Mouse (Mus musculus): Measurements from ENCODE around the gene Hectd1. TPM values are rescaled to one million over a fixed set of nuclear protein-coding genes. Genes with fewer than 3 reads are reported as not detected.

The Hectd1 gene
- total and polyA plus RNA-seq, 2 experiments from 2014 or later = 28.0 to 67.1 TPM

DNA sequence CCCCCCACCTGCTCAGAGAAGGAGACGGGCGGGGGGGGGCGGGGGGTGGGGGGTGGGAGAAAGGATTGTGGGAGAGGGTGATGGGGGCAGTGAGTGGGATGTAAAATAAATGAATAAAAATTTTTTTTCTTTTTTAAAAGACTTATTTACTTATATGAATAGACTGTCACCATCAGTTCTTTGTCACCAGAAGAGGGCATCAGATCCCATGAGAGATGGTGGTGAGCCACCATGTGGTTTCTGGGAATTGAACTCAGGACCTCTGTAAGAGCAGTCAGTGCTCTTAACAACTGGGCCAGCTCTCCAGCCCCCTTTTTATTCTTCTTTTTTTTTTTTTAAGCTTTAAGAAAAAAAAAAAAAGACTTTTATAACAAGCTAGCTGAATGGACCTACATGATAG lies 7.1 kb downstream of the Hectd1 start:
- Histone ChIP-seq H3K4me1 (ENCODE audit: insufficient read depth, low read length) (no peaks in the 10 kb centered on the region), H3K27ac (no peak overlapping the region), H3K4me2 (ENCODE audit: low read depth, low read length) (no peak overlapping the region), H3K9me3 (ENCODE audit: low read length) (no peaks in the 10 kb centered on the region), H3K36me3 (ENCODE audit: insufficient read depth, low read length) (0 out of 2 replicates have a peak, but pooled peaks cover 4% of the 10 kb centered on the region), H3K4me3 (ENCODE audit: low read length) (no peak overlapping the region), H3K27me3 (ENCODE audit: insufficient read depth, low read length) (no peaks in the 10 kb centered on the region), H3K9ac (replicated peaks; ENCODE audit: low read length) (no peak overlapping the region)
- 79% methylated on average over 3 of the region's 3 CpGs for WGBS
- no peak for TF ChIP-seq CTCF (IDR thresholded peaks at IDR 0.05; ENCODE audit: low read depth)
- ATAC-seq (no peak), DNase-seq (ENCODE audit: low spot score) (no peak)

DNA sequence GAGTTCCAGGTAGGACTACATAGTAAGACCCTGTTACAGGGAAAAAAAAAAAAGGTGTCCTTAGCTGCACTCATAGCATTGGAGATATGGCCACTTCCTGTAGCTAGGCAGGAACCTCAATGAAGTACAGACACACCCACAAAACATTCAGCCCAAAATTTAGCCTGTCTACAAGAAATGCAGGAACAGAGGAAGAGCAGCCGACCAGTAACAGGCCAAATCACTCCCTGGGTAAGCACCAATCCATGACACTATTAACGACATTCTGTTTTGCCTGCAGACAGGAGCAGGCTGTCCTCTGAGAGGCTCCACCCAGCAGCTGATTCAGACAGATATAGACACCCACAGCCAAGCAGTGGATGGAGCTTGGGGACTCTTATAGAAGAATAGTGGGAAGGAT lies 8.1 kb downstream of the Hectd1 start:
- ATAC-seq = no peak
- Histone ChIP-seq H3K9ac (replicated peaks; ENCODE audit: low read length) (no peak overlapping the region), H3K27ac (no peak overlapping the region), H3K4me3 (ENCODE audit: low read length) (no peak overlapping the region), H3K4me1 (ENCODE audit: insufficient read depth, low read length) (no peaks in the 10 kb centered on the region), H3K36me3 (ENCODE audit: insufficient read depth, low read length) (0 out of 2 replicates have a peak, but pooled peaks cover 4% of the 10 kb centered on the region), H3K9me3 (ENCODE audit: low read length) (no peaks in the 10 kb centered on the region), H3K27me3 (ENCODE audit: insufficient read depth, low read length) (no peaks in the 10 kb centered on the region), H3K4me2 (ENCODE audit: low read depth, low read length) (no peak overlapping the region)
- DNase-seq (ENCODE audit: low spot score) = no peak
- 56% methylated on average over 2 of the region's 2 CpGs for WGBS
- TF ChIP-seq CTCF (IDR thresholded peaks at IDR 0.05; ENCODE audit: low read depth) = no peak

DNA sequence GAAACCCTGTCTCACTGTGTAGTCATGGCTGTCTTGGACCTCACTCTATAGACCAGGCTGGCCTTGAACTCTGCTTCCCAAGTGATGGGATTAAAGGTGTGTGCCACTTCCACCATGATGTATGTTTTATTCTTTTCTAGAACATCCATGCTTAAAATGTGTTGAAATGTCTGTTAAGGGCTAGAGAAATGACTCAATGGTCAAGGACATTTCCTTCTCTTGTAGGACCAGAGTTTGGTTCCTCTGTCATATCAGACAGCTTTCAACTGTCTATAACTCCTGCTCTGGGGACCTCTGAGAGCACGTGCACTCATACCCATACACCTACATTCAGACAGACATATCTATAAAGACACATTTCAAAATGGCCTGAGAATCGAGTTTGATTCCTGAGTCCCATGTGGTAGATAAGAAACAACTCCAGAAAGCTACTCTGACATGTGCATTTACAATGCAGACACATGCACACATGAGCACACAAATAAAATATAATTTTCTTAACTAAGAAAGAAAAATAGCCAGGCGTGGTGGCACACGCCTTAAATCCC lies 9.3 kb downstream of the Hectd1 start:
- no peak overlapping the region for H3K9ac ChIP-seq (replicated peaks; ENCODE audit: low read length)
- 92% methylated on average over 4 of the region's 4 CpGs for WGBS
- no peak for TF ChIP-seq CTCF (IDR thresholded peaks at IDR 0.05; ENCODE audit: low read depth)
- ATAC-seq = no peak
- no peak overlapping the region for H3K27ac ChIP-seq
- no peak for DNase-seq (ENCODE audit: low spot score)
- no peaks in the 10 kb centered on the region for H3K27me3 ChIP-seq (ENCODE audit: insufficient read depth, low read length)
- H3K9me3 ChIP-seq (ENCODE audit: low read length) = no peaks in the 10 kb centered on the region
- H3K4me3 ChIP-seq (ENCODE audit: low read length) = no peak overlapping the region
- no peaks in the 10 kb centered on the region for H3K4me1 ChIP-seq (ENCODE audit: insufficient read depth, low read length)
- H3K4me2 ChIP-seq (ENCODE audit: low read depth, low read length) = no peak overlapping the region
- 0 out of 2 replicates have a peak, but pooled peaks cover 3% of the 10 kb centered on the region for H3K36me3 ChIP-seq (ENCODE audit: insufficient read depth, low read length)

DNA sequence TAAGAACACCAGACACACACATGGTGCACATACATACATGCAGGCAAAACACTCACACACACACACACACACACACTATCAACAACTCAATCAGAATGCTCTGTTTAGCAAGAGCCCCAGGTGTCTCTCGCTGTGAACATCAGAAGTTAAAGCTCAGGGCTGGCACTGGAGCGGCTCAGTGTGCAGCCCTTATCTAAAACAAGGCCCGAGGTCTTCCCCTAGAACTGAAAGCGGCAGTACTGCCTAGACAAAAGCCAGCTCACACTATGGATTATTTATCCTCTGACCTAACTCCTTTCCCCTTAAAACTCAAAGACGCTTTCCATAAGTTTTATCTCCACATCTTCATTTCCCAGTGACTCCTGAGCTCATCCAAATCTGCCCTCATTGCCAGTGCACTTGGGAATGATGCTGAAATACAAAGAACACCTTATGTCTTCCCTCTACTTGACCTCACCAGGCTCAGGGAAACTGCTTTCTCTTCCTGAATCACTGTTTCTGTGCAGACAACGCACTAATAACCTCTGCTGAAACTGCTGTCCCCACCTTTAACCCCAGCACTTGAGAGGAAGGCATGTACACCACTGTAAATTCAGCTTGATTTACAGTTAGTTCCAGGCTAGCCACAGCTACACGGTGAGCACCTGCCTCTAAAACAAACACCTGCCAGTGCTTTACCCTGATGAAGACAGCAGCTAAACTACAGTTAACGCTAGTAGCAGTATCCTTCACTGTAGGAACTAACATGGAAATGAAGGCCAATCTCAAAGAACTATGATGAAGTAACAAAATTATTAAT lies 11.3 kb downstream of the Hectd1 start:
- H3K4me3 ChIP-seq (ENCODE audit: low read length) = no peak overlapping the region
- no peaks in the 10 kb centered on the region for H3K9me3 ChIP-seq (ENCODE audit: low read length)
- WGBS = 81% methylated on average over 8 of the region's 8 CpGs
- no peak overlapping the region for H3K9ac ChIP-seq (replicated peaks; ENCODE audit: low read length)
- no peaks in the 10 kb centered on the region for H3K4me1 ChIP-seq (ENCODE audit: insufficient read depth, low read length)
- no peaks in the 10 kb centered on the region for H3K27me3 ChIP-seq (ENCODE audit: insufficient read depth, low read length)
- no peaks in the 10 kb centered on the region for H3K36me3 ChIP-seq (ENCODE audit: insufficient read depth, low read length)
- DNase-seq (ENCODE audit: low spot score) = no peak
- H3K4me2 ChIP-seq (ENCODE audit: low read depth, low read length) = no peak overlapping the region
- H3K27ac ChIP-seq = no peak overlapping the region
- no peak for TF ChIP-seq CTCF (IDR thresholded peaks at IDR 0.05; ENCODE audit: low read depth)
- no peak for ATAC-seq

DNA sequence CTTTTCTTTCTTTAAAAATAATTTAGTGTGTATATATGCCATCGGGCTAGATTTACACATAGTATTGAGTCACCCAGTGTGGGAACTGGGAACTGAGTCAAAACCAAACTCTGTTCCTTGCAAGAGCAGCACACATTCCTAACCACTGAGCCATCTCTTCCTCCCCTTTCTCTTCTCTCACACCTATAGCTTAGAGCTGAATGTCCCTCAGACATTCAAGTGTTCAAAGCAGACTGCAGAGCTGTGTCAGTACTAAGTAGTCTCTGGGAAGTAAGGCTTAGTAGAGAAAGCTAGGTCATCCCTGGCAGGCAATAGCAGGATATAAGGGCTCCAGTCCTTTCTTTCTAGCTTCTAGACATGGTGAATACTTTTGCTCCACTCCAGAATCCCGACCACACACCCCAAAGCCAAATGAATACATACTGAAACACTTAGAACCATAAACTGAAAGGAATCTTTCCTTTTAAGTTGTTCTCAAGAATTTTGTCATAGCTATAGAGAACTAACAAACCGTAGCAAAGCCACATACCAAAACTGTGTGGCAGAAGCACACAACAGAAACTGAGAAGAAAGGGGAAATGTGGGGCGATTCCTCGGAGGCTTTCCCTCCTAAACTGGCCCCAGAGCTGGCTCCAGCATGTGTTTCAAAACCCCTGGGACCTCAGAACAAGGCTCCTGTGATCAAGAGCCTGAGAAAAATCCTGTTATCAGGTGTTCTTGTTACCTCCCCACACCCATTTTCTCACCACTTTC lies 17.8 kb downstream of the Hectd1 start:
- Histone ChIP-seq H3K4me3 (ENCODE audit: low read length) (no peak overlapping the region), H3K27ac (no peak overlapping the region), H3K27me3 (ENCODE audit: insufficient read depth, low read length) (no peaks in the 10 kb centered on the region), H3K9ac (replicated peaks; ENCODE audit: low read length) (no peak overlapping the region), H3K36me3 (ENCODE audit: insufficient read depth, low read length) (no peaks in the 10 kb centered on the region), H3K9me3 (ENCODE audit: low read length) (no peaks in the 10 kb centered on the region), H3K4me1 (ENCODE audit: insufficient read depth, low read length) (no peaks in the 10 kb centered on the region), H3K4me2 (ENCODE audit: low read depth, low read length) (no peak overlapping the region)
- DNase-seq (ENCODE audit: low spot score) (no peak), ATAC-seq (no peak)
- WGBS = 61% methylated on average over 5 of the region's 5 CpGs
- TF ChIP-seq CTCF (IDR thresholded peaks at IDR 0.05; ENCODE audit: low read depth) = no peak

DNA sequence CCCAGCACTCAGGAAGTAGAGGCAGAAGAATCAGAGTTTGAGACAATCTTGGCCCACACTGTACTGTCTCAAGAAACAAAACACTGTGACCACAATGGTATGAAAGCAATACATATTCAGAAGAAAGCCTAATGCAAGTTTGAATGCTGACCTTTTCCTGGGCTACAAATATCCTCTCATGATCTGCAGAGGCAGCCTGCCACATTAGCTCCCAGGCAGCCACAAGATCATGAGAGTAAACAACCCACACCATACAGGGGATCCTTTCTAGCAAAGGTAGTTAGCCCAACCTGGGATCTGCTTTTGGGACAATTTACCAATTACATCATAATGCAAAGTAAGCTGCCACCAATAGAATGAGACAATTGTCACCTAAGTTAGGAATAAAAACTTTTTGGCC lies 18.8 kb downstream of the Hectd1 start:
- no peak overlapping the region for H3K9ac ChIP-seq (replicated peaks; ENCODE audit: low read length)
- no peak overlapping the region for H3K4me3 ChIP-seq (ENCODE audit: low read length)
- ATAC-seq = no peak
- H3K4me2 ChIP-seq (ENCODE audit: low read depth, low read length) = no peak overlapping the region
- TF ChIP-seq CTCF (IDR thresholded peaks at IDR 0.05; ENCODE audit: low read depth) = no peak
- H3K4me1 ChIP-seq (ENCODE audit: insufficient read depth, low read length) = no peaks in the 10 kb centered on the region
- DNase-seq (ENCODE audit: low spot score) = no peak
- H3K27ac ChIP-seq = no peak overlapping the region
- no peaks in the 10 kb centered on the region for H3K27me3 ChIP-seq (ENCODE audit: insufficient read depth, low read length)
- H3K36me3 ChIP-seq (ENCODE audit: insufficient read depth, low read length) = 0 out of 2 replicates have a peak, but pooled peaks cover 6% of the 10 kb centered on the region
- H3K9me3 ChIP-seq (ENCODE audit: low read length) = no peaks in the 10 kb centered on the region
